In genomic region chr17:73270871-73271796, GRCm38 (mm10) we compare ENCODE assay signal across 14 mouse cellular contexts.
A peak's percentile ranks its signal among the peaks of the same experiment; 100 is the strongest.
DNase-seq lines count a peak whose midpoint lies in the region; ATAC-seq and TF ChIP-seq lines count a peak whose summit lies in the region.
"Had no signal": no experiment of that assay in that cellular context is flagged by ENCODE, and none has a peak within 500 bp of the region (broad histone marks: within the 10 kb centered on the region; RNA-seq: fewer than 3 reads in every experiment).

No protein-coding gene starts in this region.

- no peaks in the 10 kb centered on the region for H3K9me3 ChIP-seq in midbrain, embryonic 13.5 days
- no peaks in the 10 kb centered on the region for H3K9me3 ChIP-seq in midbrain, embryonic 10.5 days (replicated peaks)
- no peaks in the 10 kb centered on the region for H3K9me3 ChIP-seq in forebrain, embryonic 14.5 days (replicated peaks; ENCODE audit: control insufficient read depth, low read length)
- no peaks in the 10 kb centered on the region for H3K9me3 ChIP-seq in midbrain, postnatal 0 days (ENCODE audit: low read length)
- H3K9me3 ChIP-seq: embryonic facial prominence, embryonic 15.5 days; limb, embryonic 13.5 days had no signal

- peaks cover 12% of the 10 kb centered on the region for H3K4me1 ChIP-seq in midbrain, embryonic 13.5 days (replicated peaks)
- H3K4me1 ChIP-seq in midbrain, embryonic 10.5 days: 0 out of 2 replicates have a peak, but pooled peaks cover 3% of the 10 kb centered on the region
- H3K4me1 ChIP-seq in forebrain, embryonic 14.5 days (ENCODE audit: control insufficient read depth, insufficient read depth, low read length): no peaks in the 10 kb centered on the region
- peaks cover 12% of the 10 kb centered on the region; the same call in 1 of the 2 replicates for H3K4me1 ChIP-seq in midbrain, postnatal 0 days (ENCODE audit: insufficient read depth, low read length)
- H3K4me1 ChIP-seq: embryonic facial prominence, embryonic 15.5 days; limb, embryonic 13.5 days had no signal

- TF ChIP-seq CTCF in midbrain, postnatal 0 days (IDR thresholded peaks at IDR 0.05): no peak

- peak; percentile 69 for ATAC-seq in midbrain, embryonic 13.5 days
- ATAC-seq in forebrain, embryonic 14.5 days: peak; percentile 65; the same call in 1 of the 2 replicates
- ATAC-seq in midbrain, postnatal 0 days (ENCODE audit: low FRiP score): peak; percentile 45
- no peak for ATAC-seq in megakaryocyte-erythroid progenitor cell, adult 5-6 weeks (replicated peaks; ENCODE audit: low FRiP score, low TSS enrichment, poor library complexity, severe bottlenecking)
- ATAC-seq: lung, postnatal 0 days had no signal

- no peaks in the 10 kb centered on the region for H3K27me3 ChIP-seq in midbrain, embryonic 13.5 days
- H3K27me3 ChIP-seq in midbrain, embryonic 10.5 days (ENCODE audit: low read depth, poor library complexity, severe bottlenecking): no peaks in the 10 kb centered on the region
- no peaks in the 10 kb centered on the region for H3K27me3 ChIP-seq in forebrain, embryonic 14.5 days (replicated peaks; ENCODE audit: control insufficient read depth, insufficient read depth, low read length)
- H3K27me3 ChIP-seq in midbrain, postnatal 0 days (ENCODE audit: insufficient read depth, low read length): no peaks in the 10 kb centered on the region
- H3K27me3 ChIP-seq: limb, embryonic 13.5 days had no signal

- H3K4me2 ChIP-seq in midbrain, embryonic 13.5 days (replicated peaks): no peak overlapping the region
- H3K4me2 ChIP-seq in forebrain, embryonic 14.5 days (ENCODE audit: low read length): no peak overlapping the region
- H3K4me2 ChIP-seq in midbrain, postnatal 0 days (ENCODE audit: low read depth, low read length, poor library complexity, severe bottlenecking): no peak overlapping the region; the same call in 1 of the 2 replicates
- H3K4me2 ChIP-seq: embryonic facial prominence, embryonic 15.5 days; limb, embryonic 13.5 days had no signal

- peak; percentile 63 to 75 for DNase-seq in cerebellum, postnatal 10 days
- no peak for DNase-seq in cerebellum, adult 11-12 months
- DNase-seq in midbrain, embryonic 10.5 days (ENCODE audit: low spot score): no peak
- DNase-seq in forebrain, embryonic 14.5 days (ENCODE audit: low spot score): peak; percentile 46
- peak; percentile 19 for DNase-seq in midbrain, postnatal 0 days (ENCODE audit: low spot score)
- no peak for DNase-seq in spleen, postnatal 36 days (ENCODE audit: low spot score in 2 of 2)
- DNase-seq: gastrocnemius, postnatal 25 days; kidney, postnatal 14 days had no signal

- WGBS in midbrain, embryonic 13.5 days: 83% methylated on average over 15 of the region's 15 CpGs
- WGBS in midbrain, embryonic 10.5 days: 88% methylated on average over 15 of the region's 15 CpGs
- 77% methylated on average over 15 of the region's 15 CpGs for WGBS in forebrain, embryonic 14.5 days
- WGBS in midbrain, postnatal 0 days: 74% methylated on average over 15 of the region's 15 CpGs

- H3K4me3 ChIP-seq in midbrain, embryonic 13.5 days (replicated peaks): no peak overlapping the region
- no peak overlapping the region for H3K4me3 ChIP-seq in midbrain, embryonic 10.5 days
- H3K4me3 ChIP-seq in forebrain, embryonic 14.5 days (ENCODE audit: low read depth, low read length): no peak overlapping the region
- H3K4me3 ChIP-seq in midbrain, postnatal 0 days (ENCODE audit: low read depth, low read length): no peak overlapping the region
- H3K4me3 ChIP-seq: embryonic facial prominence, embryonic 15.5 days; limb, embryonic 13.5 days; myocyte had no signal

- H3K27ac ChIP-seq in midbrain, embryonic 13.5 days: 0 out of 2 replicates have a peak overlapping the region, but pooled peaks have one; percentile 25
- H3K27ac ChIP-seq in midbrain, embryonic 10.5 days (replicated peaks): no peak overlapping the region
- peak overlapping the region; percentile 45; the same call in 1 of the 2 replicates for H3K27ac ChIP-seq in forebrain, embryonic 14.5 days (ENCODE audit: low read depth, low read length)
- H3K27ac ChIP-seq in midbrain, postnatal 0 days (ENCODE audit: low read depth, low read length): peak overlapping the region; percentile 84
- H3K27ac ChIP-seq: embryonic facial prominence, embryonic 15.5 days; limb, embryonic 13.5 days had no signal

- no peaks in the 10 kb centered on the region for H3K36me3 ChIP-seq in midbrain, embryonic 13.5 days
- H3K36me3 ChIP-seq in midbrain, embryonic 10.5 days: no peaks in the 10 kb centered on the region
- no peaks in the 10 kb centered on the region for H3K36me3 ChIP-seq in forebrain, embryonic 14.5 days (ENCODE audit: control insufficient read depth, insufficient read depth, low read length)
- H3K36me3 ChIP-seq in midbrain, postnatal 0 days (ENCODE audit: insufficient read depth, low read length): no peaks in the 10 kb centered on the region
- H3K36me3 ChIP-seq: embryonic facial prominence, embryonic 15.5 days; limb, embryonic 13.5 days had no signal

- H3K9ac ChIP-seq in midbrain, embryonic 13.5 days (replicated peaks): no peak overlapping the region
- no peak overlapping the region for H3K9ac ChIP-seq in forebrain, embryonic 14.5 days (ENCODE audit: low read length)
- 0 out of 2 replicates have a peak overlapping the region, but pooled peaks have one; percentile 13 for H3K9ac ChIP-seq in midbrain, postnatal 0 days (replicated peaks; ENCODE audit: low read length, poor library complexity, severe bottlenecking)
- H3K9ac ChIP-seq: embryonic facial prominence, embryonic 15.5 days; limb, embryonic 13.5 days had no signal

Comparison
In these comparisons a context has a peak if more than half of its experiments do, and no peak if none do; other contexts are left out.
1. DNase-seq: peak in cerebellum, postnatal 10 days (2 of 2), forebrain, embryonic 14.5 days (single experiment) and midbrain, postnatal 0 days (single experiment); none in cerebellum, adult 11-12 months (single experiment), midbrain, embryonic 10.5 days (single experiment) and spleen, postnatal 36 days (0 of 2).